Mouse (Mus musculus) G1E (cell line): Measurements from ENCODE around the gene Mup17. TPM values are rescaled to one million over a fixed set of nuclear protein-coding genes. Genes with fewer than 3 reads are reported as not detected.
"Not testable (repeated sequence)": the region's sequence is repeated elsewhere in the genome, so short reads cannot be mapped to it uniquely, and the experiment has no call there.

Experiments used
- ATAC-seq: 2 replicates; pipeline ENCODE4 v1.8.0; 2016; ENCODE audit warnings: mild to moderate bottlenecking; ENCODE audit not compliant: insufficient number of reproducible peaks, poor library complexity, low FRiP score, severe bottlenecking; ENCODE audit errors: extremely low read depth
- DNase-seq: peaks from one replicate; pipeline ENCODE4 v3.0.0; 2012; ENCODE audit warnings: low spot score
- H3K27me3 ChIP-seq: 2 replicates; pipeline ENCODE4 v1.6.1; 2012; ENCODE audit warnings: mild to moderate bottlenecking, low read length, inconsistent platforms; ENCODE audit not compliant: insufficient read depth
- H3K36me3 ChIP-seq: replicated peaks from 2 replicates; pipeline ENCODE3; 2012; ENCODE audit warnings: mild to moderate bottlenecking, inconsistent platforms
- H3K4me1 ChIP-seq: 2 replicates; pipeline ENCODE4 v1.6.1; 2012; ENCODE audit warnings: low read depth, low read length, inconsistent platforms, mixed read lengths; ENCODE audit not compliant: insufficient read depth
- H3K4me3 ChIP-seq: 2 replicates; pipeline ENCODE4 v1.5.1; 2012; ENCODE audit warnings: low read depth, mild to moderate bottlenecking, inconsistent platforms, low read length, moderate library complexity, mixed read lengths
- H3K9me3 ChIP-seq: replicated peaks from 2 replicates; pipeline ENCODE4 v1.6.1; 2012; ENCODE audit warnings: inconsistent platforms
- CTCF ChIP-seq: IDR thresholded peaks from 2 replicates; pipeline ENCODE4 v1.5.1; 2012; ENCODE audit warnings: low read depth, low read length, inconsistent platforms, mixed read lengths
- polyA plus RNA-seq: library from polyadenylated mRNA; stranded (reverse); fragments of >175 nt; gene quantifications from 2 replicates; pipeline ENCODE4 v1.2.3, GENCODE M21; 2012
- total RNA-seq, 2 experiments: library from RNA; stranded (forward) in 1 of 2; stranded (reverse) in 1 of 2; fragments of 200-1000 nt in 1 of 2; fragments of >200 nt in 1 of 2; fragmentation: Nextera tagmentation in 1 of 2; gene quantifications; 2 replicates each; pipeline ENCODE4 v1.2.3; 2014 to 2017

Mup17 gene
- total RNA-seq (2014; fragmentation: Nextera tagmentation) = not detected in 2 replicates
- total RNA-seq (2017) = not detected in 2 replicates
- not detected in 2 replicates for polyA plus RNA-seq

GRCm38 (mm10) chr4:61595771-61596170 lies at the start of gene Mup17:
Gene Mup17 (minus strand): TSS chr4:61595871.
- H3K27me3 ChIP-seq, H3K4me1 ChIP-seq, ATAC-seq, DNase-seq, H3K4me3 ChIP-seq, H3K9me3 ChIP-seq, H3K36me3 ChIP-seq: not testable (repeated sequence)

GRCm38 (mm10) chr4:61571561-61571960 lies 24.1 kb downstream of the Mup17 start:
- H3K36me3 ChIP-seq, H3K4me3 ChIP-seq, H3K4me1 ChIP-seq, H3K27me3 ChIP-seq, ATAC-seq: not testable (repeated sequence)
- H3K9me3 ChIP-seq = peaks cover 11% of the 10 kb centered on the region
- DNase-seq = peak; percentile 0

GRCm38 (mm10) chr4:61555887-61556286 lies 39.8 kb downstream of the Mup17 start:
- H3K4me1 ChIP-seq, H3K9me3 ChIP-seq, H3K27me3 ChIP-seq, ATAC-seq, DNase-seq, H3K36me3 ChIP-seq, H3K4me3 ChIP-seq: not testable (repeated sequence)
- peak; percentile 42 for TF ChIP-seq CTCF

Other genes with a start within 250 kb of the Mup17 start
- not detected in 2 replicates for gene Mup15, start 156.1 kb downstream of the Mup17 start, total RNA-seq (2014; fragmentation: Nextera tagmentation)
- not detected in 2 replicates for gene Mup15, start 156.1 kb downstream of the Mup17 start, total RNA-seq (2017)
- gene Mup15, start 156.1 kb downstream of the Mup17 start, polyA plus RNA-seq = not detected in 2 replicates
- gene Mup16, start 76.3 kb downstream of the Mup17 start, total RNA-seq (2014; fragmentation: Nextera tagmentation) = not detected in 2 replicates
- gene Mup16, start 76.3 kb downstream of the Mup17 start, total RNA-seq (2017) = not detected in 2 replicates
- gene Mup16, start 76.3 kb downstream of the Mup17 start, polyA plus RNA-seq = not detected in 2 replicates
- not detected in 2 replicates for gene Mup18, start 78.3 kb upstream of the Mup17 start, total RNA-seq (2014; fragmentation: Nextera tagmentation)
- gene Mup18, start 78.3 kb upstream of the Mup17 start, total RNA-seq (2017) = not detected in 2 replicates
- gene Mup18, start 78.3 kb upstream of the Mup17 start, polyA plus RNA-seq = not detected in 2 replicates
- gene Mup19, start 186.4 kb upstream of the Mup17 start, total RNA-seq (2014; fragmentation: Nextera tagmentation) = not detected in 2 replicates
- gene Mup19, start 186.4 kb upstream of the Mup17 start, total RNA-seq (2017) = not detected in 2 replicates
- gene Mup19, start 186.4 kb upstream of the Mup17 start, polyA plus RNA-seq = not detected in 2 replicates
- gene Mup5, start 239.4 kb upstream of the Mup17 start, total RNA-seq (2014; fragmentation: Nextera tagmentation) = not detected in 2 replicates
- not detected in 2 replicates for gene Mup5, start 239.4 kb upstream of the Mup17 start, total RNA-seq (2017)
- gene Mup5, start 239.4 kb upstream of the Mup17 start, polyA plus RNA-seq = not detected in 2 replicates